Mouse (Mus musculus) MEL (cell line): ENCODE data around the gene Fam166a.

Source experiments
- CTCF ChIP-seq, 3 experiments: IDR thresholded peaks in 2 of 3; conservative IDR thresholded peaks in 1 of 3; 2 replicates each; pipeline ENCODE4 v1.5.1; 2011 to 2012; ENCODE audit warnings: low read length in 3 of 3, low read depth in 2 of 3, mild to moderate bottlenecking in 2 of 3, improper control_type of control experiment in 1 of 3, inconsistent platforms in 1 of 3, mixed read lengths in 1 of 3, moderate library complexity in 1 of 3; ENCODE audit not compliant: control insufficient read depth in 1 of 3, insufficient read depth in 1 of 3, poor library complexity in 1 of 3, severe bottlenecking in 1 of 3
- E2F4 ChIP-seq: IDR thresholded peaks from 2 replicates; pipeline ENCODE4 v1.6.1; 2011; ENCODE audit warnings: low read depth, low read length, improper control_type of control experiment, borderline replicate concordance
- MXI1 ChIP-seq: IDR thresholded peaks from 2 replicates; pipeline ENCODE4 v1.6.1; 2011; ENCODE audit warnings: mild to moderate bottlenecking, low read depth, low read length, improper control_type of control experiment
- MYC ChIP-seq: IDR thresholded peaks from 2 replicates; pipeline ENCODE4 v1.6.1; 2011; ENCODE audit warnings: low read depth, mild to moderate bottlenecking, low read length, improper control_type of control experiment, moderate library complexity
- SIN3A ChIP-seq: IDR thresholded peaks from 2 replicates; pipeline ENCODE4 v1.6.1; 2012; ENCODE audit warnings: low read length, improper control_type of control experiment, inconsistent platforms
- USF1 ChIP-seq: IDR thresholded peaks from 2 replicates; pipeline ENCODE4 v1.6.1; 2014; ENCODE audit warnings: low read depth, mild to moderate bottlenecking, inconsistent platforms, low read length, improper control_type of control experiment, moderate library complexity

- TF ChIP-seq MYC (no peak), CTCF (IDR thresholded peaks at IDR 0.05 in 2 of 3, conservative IDR thresholded peaks at IDR 0.05 in 1 of 3; ENCODE audit: control insufficient read depth in 1 of 3, insufficient read depth in 1 of 3, low read depth in 2 of 3, low read length in 3 of 3, poor library complexity in 1 of 3, severe bottlenecking in 1 of 3) (no peak), SIN3A (no peak), USF1 (no peak), MXI1 (no peak), E2F4 (no peak)
These were observed 42.0 kb upstream of the Fam166a start for GRCm38 (mm10) chr2:25176573-25176972.
